Mouse (Mus musculus) kidney, adult 2 months (tissue): ENCODE results near the gene Cntrob.
A peak's percentile ranks its signal among the peaks of the same experiment; 100 is the strongest.

ENCODE experiments used
- CTCF ChIP-seq: fragments of 200-500 bp; conservative IDR thresholded peaks from 2 replicates; pipeline ENCODE4 v1.5.1; 2011; ENCODE audit warnings: low read depth, mild to moderate bottlenecking, control low read depth, low read length, moderate library complexity, mixed read lengths; ENCODE audit not compliant: insufficient read depth, insufficient read length
- POLR2A ChIP-seq: fragments of 200-500 bp; IDR thresholded peaks from one replicate; pipeline ENCODE4 v1.6.1; 2011; ENCODE audit warnings: low read depth, low read length, control low read depth

- no peak for TF ChIP-seq POLR2A
- peak; percentile 54 for TF ChIP-seq CTCF
These were observed 72.3 kb downstream of the Cntrob start for GRCm38 (mm10) chr11:69251135-69251842.
